Mouse (Mus musculus): ENCODE measurements around the gene Dmkn.

DNA sequence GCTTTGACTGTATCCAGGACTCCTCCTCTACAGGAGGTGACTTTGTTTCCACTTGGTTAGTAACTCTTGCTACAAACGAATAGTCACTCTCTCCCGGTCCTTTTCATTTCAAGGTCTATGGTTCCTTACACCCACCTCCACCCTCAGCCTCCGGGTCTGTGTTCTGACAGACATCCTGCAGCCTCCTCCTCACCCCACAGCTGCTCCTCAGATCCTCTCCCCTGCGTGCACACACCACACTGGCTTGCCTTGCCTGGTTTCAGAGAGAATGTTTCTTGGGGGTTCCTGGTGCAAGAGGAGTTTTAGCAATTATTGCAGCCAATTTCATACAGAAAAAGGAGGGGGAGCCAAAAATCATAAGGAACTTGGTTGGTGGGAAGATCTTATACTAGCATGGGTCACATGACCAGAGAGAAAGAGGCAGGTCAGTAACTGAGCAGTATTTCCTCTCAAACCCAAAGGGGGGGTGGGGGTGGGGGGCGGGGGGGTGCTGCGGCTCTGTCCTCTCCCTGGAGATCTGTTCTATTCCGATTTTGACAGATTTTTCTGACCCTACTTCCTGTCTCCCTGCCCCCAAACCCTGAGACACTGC lies 57.4 kb downstream of the Dmkn start:
- TF ChIP-seq CTCF (IDR thresholded peaks at IDR 0.05; ENCODE audit: insufficient read depth, low read length) (no peak), POLR2A (IDR thresholded peaks at IDR 0.05; ENCODE audit: borderline replicate concordance, extremely low read depth, low read depth, low read length) (no peak)

Data from lung, adult 2 months (tissue).